Mouse (Mus musculus) right cerebral cortex, adult 18-20 months (tissue): ENCODE measurements at regions not wholly inside any gene's neighbourhood (a gene's known extent, or its start where the extent isn't known, plus 50 kb on each side); places are given as distances from the start of the nearest gene placed in this dataset.

Source experiments
- DNase-seq: peaks from one replicate; pipeline ENCODE4 v3.0.0; 2022; ENCODE audit warnings: mixed read lengths

- peak; percentile 80 for DNase-seq
Observed at GRCm38 (mm10) chr14:25137312-25137711, 321.7 kb upstream of the Zmiz1 start.

GRCm38 (mm10) chr14:25138485-25138884, 320.5 kb upstream of the Zmiz1 start:
- no peak for DNase-seq

- no peak for DNase-seq
Observed at GRCm38 (mm10) chr14:25141933-25142332, 317.1 kb upstream of the Zmiz1 start.

- no peak for DNase-seq
Observed at GRCm38 (mm10) chr14:25143051-25143450, 315.9 kb upstream of the Zmiz1 start.

- DNase-seq, result no peak
Observed at GRCm38 (mm10) chr14:25147731-25148130, 311.3 kb upstream of the Zmiz1 start.

GRCm38 (mm10) chr14:25150968-25151367, 308.0 kb upstream of the Zmiz1 start:
- DNase-seq, result no peak

GRCm38 (mm10) chr14:25151485-25151884, 307.5 kb upstream of the Zmiz1 start:
- DNase-seq, result no peak

GRCm38 (mm10) chr14:25153573-25153972, 305.4 kb upstream of the Zmiz1 start:
- DNase-seq, result no peak

GRCm38 (mm10) chr14:25154180-25154579, 304.8 kb upstream of the Zmiz1 start:
- no peak for DNase-seq

- no peak for DNase-seq
Observed at GRCm38 (mm10) chr14:25155008-25155783, 303.8 kb upstream of the Zmiz1 start.

- peak; percentile 45 for DNase-seq
Observed at GRCm38 (mm10) chr14:25156171-25156570, 302.8 kb upstream of the Zmiz1 start.

- no peak for DNase-seq
Observed at GRCm38 (mm10) chr14:25161684-25162321, 297.2 kb upstream of the Zmiz1 start.

GRCm38 (mm10) chr14:25166217-25166616, 292.8 kb upstream of the Zmiz1 start:
- no peak for DNase-seq

- no peak for DNase-seq
Observed at GRCm38 (mm10) chr14:25167604-25168003, 291.4 kb upstream of the Zmiz1 start.

- DNase-seq, result peak; percentile 60
Observed at GRCm38 (mm10) chr14:25168310-25168709, 290.7 kb upstream of the Zmiz1 start.

- no peak for DNase-seq
Observed at GRCm38 (mm10) chr14:25173281-25173680, 285.7 kb upstream of the Zmiz1 start.

- DNase-seq, result no peak
Observed at GRCm38 (mm10) chr14:25173873-25174272, 285.1 kb upstream of the Zmiz1 start.

- no peak for DNase-seq
Observed at GRCm38 (mm10) chr14:25174402-25174801, 284.6 kb upstream of the Zmiz1 start.

GRCm38 (mm10) chr14:25176206-25176605, 282.8 kb upstream of the Zmiz1 start:
- no peak for DNase-seq

GRCm38 (mm10) chr14:25180126-25180525, 278.9 kb upstream of the Zmiz1 start:
- DNase-seq, result no peak

- DNase-seq, result no peak
Observed at GRCm38 (mm10) chr14:25181406-25181805, 277.6 kb upstream of the Zmiz1 start.

- no peak for DNase-seq
Observed at GRCm38 (mm10) chr14:25184042-25184441, 274.9 kb upstream of the Zmiz1 start.

GRCm38 (mm10) chr14:25184875-25185274, 274.1 kb upstream of the Zmiz1 start:
- DNase-seq, result no peak

GRCm38 (mm10) chr14:25185556-25185958, 273.4 kb upstream of the Zmiz1 start:
- DNase-seq, result no peak
